Mouse (Mus musculus): ENCODE results near the gene Tgfbr3.

- TF ChIP-seq CTCF (IDR thresholded peaks at IDR 0.05; ENCODE audit: extremely low read depth, insufficient read length, insufficient replicate concordance, low read depth, low read length) = no peak
- TF ChIP-seq POLR2A (IDR thresholded peaks at IDR 0.05; ENCODE audit: low read depth, low read length) = no peak
Observed at GRCm38 (mm10) chr5:107129304-107129703, 160.1 kb downstream of the Tgfbr3 start.

Data from small intestine, adult 2 months (tissue).